Mouse (Mus musculus): ENCODE results near the gene Gpt2.

Gpt2 gene

DNA sequence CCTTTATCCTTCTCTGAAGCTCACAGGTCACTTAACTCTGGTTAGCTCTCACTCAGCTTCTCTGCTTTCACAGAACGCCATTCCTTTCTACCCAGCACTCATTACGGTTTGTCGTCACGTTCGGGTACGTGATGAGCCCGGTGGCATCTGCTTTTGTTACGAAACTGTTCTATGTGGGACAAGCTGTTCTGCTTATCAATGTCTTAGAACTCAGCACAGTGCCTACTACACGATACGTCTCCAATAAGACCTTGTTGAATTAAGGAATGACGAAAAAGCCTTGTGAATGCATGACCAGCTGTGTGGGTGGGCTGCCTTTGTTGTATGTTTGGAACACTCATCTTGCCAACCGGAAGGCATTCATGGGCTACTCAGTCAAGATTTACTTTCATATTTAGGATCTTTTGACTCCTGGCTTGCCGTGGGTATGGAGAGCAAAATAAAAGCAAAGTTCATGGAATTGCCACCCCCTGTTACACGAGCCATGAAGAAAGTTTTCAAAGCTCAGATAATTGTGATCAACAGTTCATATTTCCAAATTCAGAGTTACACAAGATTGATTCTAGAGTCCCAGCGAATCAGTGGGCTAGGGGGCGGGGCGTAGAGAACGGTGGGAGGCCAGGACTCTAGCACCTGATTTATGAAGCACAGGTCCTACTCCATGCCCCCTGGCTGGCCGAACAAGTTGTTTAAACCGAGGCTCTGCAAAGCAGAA, 4.3 kb upstream of the Gpt2 start:
- no peak for DNase-seq (ENCODE audit: low spot score)

DNA sequence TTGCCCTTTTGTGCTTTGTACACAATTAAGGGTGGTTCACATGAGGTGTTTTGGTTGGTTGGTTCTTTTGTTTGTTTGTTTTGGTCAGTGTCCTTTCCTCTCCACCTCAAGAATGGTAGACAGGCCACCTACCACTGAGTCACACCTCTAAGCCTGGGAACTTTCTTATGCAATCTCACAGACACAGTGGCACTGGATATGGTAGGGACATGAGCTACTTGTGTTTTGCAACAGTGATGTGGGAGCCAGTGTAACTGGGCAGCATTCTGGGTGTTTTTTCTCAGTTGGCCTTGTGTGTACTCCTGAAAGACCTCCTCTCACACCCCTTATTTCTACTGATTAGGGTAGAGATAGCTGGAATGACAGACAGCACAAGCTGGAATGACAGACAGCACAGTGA, 3.7 kb upstream of the Gpt2 start:
- no peak for DNase-seq (ENCODE audit: low spot score)

DNA sequence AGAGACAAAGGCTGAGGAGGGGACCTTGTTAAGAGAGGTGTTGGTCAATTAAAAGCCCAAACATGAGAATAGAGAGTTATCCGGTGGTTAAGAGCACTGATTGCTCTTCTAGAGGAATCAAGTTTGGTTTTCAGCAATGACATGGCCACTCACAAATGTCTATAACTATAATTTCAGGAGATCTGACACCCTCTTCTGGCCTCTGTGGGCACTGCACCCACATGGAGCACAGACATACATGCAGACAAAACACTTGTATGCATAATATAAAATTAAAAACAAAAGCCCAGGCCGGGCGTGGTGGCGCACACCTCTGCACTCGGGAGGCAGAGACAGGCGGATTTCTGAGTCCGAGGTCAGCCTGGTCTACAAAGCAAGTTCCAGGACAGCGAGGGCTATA, 2.8 kb upstream of the Gpt2 start:
- no peak for DNase-seq (ENCODE audit: low spot score)

DNA sequence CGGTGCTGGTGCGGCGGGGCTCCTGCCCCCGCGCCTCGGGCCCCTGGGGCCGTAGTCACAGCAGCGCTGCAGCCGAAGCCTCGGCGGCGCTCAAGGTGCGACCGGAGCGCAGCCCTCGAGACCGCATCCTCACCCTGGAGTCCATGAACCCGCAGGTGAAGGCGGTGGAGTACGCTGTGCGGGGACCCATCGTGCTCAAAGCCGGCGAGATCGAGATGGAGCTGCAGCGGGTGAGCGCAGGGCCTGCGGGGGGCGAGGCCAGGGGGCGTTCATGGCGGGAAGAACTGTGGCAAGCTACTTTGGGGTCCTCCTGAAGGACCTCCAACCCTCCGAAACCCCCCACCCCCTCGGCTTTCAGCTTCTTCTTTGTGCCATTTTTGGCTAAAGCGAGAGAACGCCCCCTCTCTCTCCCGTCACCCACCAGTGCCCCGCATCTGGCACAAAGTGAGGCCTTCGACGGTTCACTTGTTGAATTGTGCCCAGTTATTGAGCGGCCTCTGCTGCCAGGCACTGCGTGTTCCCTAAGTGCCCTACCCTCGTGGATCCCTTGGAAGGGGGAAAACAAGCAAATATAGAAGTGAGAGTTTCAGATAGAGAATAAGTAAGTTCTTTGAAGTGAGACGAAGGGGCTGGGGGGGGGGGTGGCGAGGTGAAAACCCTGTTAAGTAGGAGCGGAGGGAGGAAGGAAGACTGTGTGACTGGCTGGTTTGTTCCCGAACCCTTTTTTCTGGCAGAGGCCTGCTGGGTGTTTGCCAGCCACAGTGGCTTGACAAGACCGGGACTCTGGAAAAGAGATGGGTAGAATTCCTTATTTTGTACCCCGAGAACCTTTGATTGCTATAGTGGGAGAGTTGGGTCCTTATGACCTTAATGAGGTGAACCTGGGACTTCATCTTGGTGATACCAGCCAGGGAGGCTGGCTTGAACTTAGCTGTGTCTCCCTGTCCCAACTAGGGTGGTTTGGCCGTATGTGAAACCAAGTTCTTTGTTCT, 860 bp downstream of the Gpt2 start:
- no peak for DNase-seq (ENCODE audit: low spot score)

DNA sequence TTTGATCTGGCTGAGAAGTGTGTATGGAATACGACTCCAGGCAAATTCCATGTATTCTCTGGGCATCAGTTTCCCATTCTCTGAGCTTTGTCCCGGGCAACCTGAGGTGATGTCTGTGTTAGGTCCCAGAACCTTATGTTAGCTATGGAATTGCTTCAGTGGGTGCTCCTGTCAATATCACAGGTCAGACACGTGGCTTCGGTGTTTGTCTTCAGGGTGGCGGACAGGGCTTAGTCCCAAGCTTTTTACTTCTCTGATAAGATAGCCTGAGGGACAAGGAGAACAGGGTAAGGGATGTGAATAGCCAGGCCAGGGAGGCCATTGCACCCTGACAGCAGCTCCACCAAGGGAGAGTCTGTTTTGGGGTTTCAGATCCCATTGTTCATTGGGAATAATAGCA, 3.7 kb downstream of the Gpt2 start:
- peak; percentile 77 for DNase-seq (ENCODE audit: low spot score)

DNA sequence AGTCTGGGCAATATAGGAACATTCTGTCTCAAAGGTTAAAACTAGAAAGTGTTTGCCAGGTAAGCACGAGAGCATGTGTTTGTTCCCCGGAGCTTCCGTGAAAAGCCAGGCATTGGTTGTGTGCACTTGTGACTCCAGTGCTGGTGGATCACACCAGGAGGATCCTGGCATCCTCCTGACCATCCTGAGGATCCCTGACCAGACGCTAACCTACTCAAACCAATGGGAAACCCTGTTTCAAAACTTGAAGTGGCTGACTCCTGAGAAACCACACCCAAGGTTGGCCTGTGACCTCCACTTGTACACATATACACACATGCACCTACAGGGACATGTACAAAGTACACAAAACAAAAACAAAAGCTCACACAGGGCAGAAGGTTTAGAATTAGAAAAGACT, 4.4 kb downstream of the Gpt2 start:
- peak; percentile 57 for DNase-seq (ENCODE audit: low spot score)

DNA sequence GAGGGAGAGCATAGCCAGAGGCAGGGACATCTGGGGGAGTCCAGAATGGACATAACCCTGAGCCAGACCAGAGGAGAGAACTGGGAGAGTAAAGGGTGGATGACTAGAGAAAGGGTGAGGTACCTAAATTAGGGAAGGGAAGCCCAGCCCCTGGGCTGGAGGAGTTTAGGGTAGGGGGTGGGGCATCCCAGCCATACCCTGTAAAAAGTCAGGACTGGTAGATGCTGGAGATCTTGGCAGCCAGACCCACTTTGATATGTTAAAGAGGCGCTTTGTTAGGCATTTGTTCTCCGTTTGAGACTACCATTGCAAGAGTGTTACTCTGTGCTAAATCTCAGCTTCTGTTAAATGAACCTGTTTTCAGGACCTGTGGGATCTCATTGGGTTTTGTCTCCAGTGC, 6.2 kb downstream of the Gpt2 start:
- no peak for DNase-seq (ENCODE audit: low spot score)

DNA sequence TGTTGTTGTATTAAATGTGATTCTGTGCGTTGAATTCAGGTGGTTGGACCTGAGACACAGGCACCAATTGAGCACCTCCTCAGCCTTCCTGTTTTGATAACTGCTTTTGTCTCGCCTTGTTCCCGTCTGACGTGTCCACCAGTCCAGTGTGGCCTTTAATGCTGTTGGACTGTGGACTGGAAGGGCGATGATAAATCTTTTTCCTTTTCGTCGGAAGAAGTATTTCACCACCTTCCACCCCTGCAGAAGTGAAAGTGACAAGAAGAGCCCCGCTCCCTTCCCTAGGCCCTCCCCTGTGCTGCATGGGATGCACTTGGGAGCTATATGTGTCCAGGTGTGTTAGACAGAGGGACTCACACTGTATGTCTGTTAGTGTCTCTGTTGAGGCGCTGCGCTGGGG, 8.1 kb downstream of the Gpt2 start:
- DNase-seq (ENCODE audit: low spot score): no peak

DNA sequence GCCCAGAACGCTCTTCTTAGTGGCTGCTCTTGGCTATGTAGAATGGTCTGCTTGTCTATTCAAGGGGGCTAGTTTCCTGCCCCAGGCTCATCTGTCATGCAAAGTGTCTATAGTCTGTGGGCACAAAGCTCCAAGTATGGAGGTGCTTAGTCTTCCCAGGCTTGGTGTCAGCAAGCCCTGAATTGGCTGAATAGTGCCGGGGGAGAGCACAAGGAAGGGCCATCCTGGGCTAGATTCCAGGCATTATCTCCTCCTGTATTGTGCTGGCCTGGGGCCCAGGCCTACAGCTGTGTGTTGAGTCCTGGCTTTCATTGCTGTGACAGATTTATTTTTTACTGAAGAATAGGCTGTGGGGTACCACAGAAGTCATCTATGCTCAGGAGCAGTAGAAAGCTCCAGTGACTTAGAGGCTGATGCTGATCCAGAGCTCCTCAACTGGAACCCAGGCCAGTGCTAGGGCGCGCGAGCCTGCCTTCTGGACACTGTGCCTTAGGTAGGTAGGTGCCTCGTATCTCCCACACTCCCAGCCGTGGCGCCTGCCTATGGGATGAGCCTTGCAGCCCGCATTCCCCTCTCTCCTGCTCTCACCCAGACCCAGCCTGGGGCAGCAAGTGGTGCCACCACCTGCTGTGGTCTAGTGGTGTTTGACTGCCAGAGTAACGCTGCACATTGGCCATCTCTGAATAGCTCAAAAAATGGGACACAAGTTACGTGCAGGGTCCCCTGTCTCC, 8.7 kb downstream of the Gpt2 start:
- DNase-seq (ENCODE audit: low spot score): no peak

DNA sequence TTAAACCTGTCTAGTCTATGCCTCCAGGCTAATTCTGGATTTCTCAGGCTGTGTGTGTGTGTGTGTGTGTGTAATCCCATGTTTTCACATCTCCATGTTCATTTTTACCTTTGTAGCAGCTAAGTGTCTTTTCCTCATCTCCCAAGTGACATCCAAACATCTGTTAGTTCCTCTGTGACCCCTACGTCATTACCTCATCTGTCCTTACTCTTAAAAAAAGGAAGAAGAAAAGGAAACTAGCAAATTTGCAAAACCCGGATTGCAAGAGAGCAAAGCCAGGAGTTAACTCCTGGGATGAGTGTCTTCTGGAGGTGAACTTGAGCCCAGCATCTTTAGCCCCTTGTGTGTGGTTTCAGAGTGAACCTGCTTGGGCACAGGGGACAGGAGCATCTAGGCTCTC, 10.0 kb downstream of the Gpt2 start:
- DNase-seq (ENCODE audit: low spot score): no peak

DNA sequence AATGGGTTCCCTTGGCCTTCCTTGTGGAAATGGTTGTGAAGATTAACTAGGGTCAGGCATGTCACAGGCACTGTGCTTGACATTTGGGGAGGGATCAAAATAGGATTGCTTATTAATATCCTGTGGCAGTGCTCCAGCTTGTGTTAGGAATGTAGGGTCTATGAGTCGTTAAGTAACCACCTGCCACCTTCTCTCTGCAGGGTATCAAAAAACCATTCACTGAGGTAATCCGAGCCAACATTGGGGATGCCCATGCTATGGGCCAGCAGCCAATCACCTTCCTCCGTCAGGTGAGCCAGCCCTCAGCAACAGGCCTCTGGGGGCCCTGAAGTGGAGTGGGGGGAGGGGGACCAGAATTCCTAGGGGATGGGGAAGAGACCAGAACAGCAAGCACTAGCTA, 10.7 kb downstream of the Gpt2 start:
- DNase-seq (ENCODE audit: low spot score): no peak

DNA sequence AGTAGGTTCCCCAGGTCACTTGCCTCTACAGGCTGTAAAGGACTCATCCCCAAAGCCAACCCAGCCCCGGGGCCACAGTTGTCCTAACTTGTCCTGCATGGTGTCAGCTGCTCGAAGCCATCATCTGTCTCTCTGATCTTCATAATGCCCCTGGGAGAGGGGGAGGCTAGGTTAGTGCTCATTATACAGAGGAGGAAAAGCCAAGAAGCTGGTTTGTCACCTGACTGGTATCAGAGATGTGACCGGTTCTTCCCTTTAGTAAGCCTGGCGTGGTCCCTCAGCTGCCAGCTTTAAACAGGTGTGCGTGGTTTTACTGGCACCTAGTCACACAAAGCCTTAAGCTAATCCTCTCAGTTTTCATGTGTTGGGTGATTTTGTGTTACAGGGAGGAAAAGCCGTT, 12.3 kb downstream of the Gpt2 start:
- DNase-seq (ENCODE audit: low spot score): no peak

DNA sequence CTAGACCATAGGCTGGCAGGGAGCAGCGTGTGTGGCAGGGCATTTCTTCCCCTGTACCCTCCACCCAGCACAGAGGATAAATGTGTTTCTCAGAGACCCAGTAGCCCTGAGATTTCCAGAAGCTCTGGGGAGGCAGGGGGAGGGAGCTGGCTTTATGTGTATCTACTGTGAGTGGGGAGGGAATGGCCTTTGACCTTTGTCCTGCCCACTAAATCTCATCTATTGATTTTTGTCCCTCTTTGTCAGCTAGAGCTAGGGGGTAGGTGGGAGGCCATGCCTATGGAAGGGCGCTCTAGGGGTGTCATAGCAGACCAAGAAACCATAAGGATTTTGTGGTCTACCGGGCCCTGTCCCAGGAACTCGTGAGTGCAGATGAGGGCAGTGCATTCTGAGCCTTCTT, 14.2 kb downstream of the Gpt2 start:
- DNase-seq (ENCODE audit: low spot score): peak; percentile 77

DNA sequence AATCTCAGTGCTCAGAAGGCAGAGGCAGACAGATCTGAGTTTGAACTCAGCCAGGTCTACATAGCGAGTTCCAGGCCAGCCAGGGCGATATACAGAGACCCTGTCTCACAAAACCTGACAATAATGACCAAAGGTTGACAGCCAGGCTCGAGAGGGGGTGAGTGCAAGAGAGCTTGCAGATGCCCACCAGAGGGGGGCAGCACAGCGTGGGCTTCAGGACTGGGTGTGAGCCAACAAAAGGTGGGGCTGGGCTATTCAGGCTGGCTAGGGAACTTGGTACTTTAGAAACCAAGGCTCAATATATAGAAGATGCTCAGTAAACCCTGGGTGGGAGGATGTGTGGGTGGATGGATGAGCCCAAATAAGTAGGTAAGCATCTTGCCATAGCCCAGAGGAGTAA, 16.3 kb downstream of the Gpt2 start:
- no peak for DNase-seq (ENCODE audit: low spot score)

DNA sequence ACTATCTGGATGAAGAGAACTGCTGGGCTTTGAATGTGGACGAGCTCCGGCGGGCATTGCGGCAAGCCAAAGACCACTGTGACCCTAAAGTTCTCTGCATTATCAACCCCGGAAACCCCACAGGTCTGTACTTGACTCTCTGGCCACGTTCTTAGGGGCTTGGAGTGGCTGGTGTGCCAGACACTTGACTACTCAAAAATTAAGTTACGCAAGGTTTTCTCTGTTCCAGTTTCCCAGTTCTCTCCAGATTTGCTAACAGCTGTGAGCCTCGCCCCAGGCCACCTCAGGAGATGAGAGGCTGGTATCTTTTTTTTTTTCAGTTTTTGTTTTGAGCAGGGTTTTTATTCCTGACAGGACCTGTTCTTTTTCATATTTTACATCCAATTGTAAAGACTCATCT, 19.9 kb downstream of the Gpt2 start:
- DNase-seq (ENCODE audit: low spot score): no peak

DNA sequence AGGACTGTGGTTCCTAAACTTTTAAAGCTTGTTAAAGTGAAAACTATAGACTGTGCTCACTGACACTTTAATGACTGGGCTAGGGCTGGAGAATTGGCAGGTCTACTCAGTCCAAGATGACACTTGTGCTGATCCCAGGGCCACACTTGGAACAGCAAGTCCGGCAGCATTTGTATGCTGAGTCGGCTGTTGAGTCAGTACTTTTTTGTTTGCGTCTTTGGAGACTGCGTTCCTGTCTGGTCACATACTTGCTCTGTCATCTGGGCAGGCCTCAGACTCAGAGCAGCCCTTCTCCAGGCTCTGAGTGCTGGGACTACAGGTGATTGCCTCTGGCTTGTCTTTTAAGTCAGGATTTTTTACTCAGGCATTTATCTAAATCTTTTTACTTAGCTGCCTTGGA, 20.9 kb downstream of the Gpt2 start:
- peak; percentile 76 for DNase-seq (ENCODE audit: low spot score)

DNA sequence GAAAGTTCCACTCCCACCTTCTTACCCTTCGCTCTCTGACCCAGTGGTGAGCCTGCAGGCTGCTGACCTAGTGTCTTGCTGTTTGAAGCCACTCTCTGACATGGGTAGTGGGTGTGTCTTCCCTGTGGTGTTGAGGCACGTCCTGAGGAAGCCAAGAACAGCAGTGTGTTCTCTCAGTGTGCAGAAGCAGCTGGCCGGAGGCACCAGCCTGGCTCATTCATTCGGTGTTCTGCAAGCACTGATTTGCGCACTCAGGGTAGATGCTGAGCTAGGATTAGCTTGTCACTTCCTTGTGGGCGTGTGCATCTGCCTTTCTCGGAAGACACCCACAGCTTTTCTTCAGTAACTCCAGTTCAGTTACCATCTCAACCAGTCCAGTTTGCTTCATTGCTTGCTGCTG, 23.0 kb downstream of the Gpt2 start:
- DNase-seq (ENCODE audit: low spot score): peak; percentile 47

DNA sequence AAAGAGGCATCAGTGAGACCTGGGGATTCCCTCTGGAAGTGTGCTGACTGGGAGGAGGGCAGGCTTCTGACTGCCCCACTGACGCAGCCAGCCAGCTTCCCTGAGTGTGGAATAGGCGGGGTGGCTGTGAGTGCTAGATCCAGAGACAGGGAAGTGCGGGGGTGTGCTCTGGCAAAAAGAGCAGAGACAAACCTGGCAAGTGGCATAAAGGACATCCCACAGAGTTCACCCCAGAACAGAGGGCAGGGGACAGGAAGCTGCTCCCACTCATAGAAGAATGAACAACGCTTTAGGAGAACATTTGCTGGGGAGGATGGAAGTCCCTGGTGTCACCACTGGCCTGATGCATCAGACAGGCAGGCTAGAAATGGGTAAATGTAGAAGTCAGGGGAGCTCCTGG, 25.0 kb downstream of the Gpt2 start:
- DNase-seq (ENCODE audit: low spot score): no peak

DNA sequence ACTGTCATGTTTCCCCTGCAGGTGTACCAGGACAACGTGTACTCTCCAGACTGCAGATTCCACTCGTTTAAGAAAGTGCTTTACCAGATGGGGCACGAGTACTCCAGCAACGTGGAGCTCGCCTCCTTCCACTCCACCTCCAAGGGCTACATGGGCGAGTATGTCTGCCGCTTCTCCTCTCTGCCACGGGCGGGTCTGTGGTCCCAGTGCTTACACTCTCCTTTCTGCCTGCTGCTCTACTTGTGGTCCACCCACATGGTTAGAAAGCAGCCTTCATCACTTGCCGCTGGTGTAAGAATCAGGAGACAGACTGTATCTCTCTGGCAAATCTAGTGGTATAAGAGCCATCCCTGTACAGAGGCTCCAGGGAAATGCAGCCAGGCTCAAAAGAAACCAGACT, 25.6 kb downstream of the Gpt2 start:
- DNase-seq (ENCODE audit: low spot score): no peak

DNA sequence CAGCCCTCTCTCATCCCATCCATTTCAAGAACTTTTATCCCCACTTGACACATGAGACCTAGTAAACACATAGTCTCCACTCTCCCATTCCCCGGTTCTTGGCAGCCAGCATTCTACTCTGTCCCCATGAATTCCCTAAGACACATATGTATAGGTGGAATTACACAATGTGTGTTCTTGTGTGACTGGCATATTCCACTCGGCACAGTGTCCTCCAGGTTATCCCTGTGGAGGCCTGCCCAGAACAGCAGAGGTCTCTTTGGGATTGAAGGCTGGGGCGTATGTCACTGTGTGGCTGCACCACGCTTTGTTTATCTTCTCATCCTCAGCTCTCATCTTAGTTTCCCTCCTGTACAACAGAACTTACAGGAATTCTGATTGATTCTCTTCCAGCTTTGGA, 28.2 kb downstream of the Gpt2 start:
- DNase-seq (ENCODE audit: low spot score): no peak

DNA sequence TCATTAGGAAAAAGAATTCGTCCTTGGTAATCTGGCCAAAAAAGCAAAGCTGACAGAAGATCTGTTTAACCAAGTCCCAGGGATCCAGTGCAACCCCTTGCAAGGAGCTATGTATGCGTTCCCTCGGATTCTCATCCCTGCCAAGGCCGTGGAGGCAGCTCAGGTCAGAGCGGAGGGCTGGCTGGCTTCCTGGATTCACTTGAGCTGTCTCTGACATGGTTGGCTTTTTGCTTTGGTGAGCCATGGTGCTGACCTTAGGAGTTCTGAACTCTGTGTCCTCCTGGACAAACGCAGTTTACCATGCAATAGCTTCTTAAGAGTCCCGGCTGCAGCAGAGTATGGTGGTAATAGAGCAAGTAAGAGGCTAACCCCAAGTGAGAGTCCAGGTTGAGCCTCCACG, 29.0 kb downstream of the Gpt2 start:
- no peak for DNase-seq (ENCODE audit: low spot score)

DNA sequence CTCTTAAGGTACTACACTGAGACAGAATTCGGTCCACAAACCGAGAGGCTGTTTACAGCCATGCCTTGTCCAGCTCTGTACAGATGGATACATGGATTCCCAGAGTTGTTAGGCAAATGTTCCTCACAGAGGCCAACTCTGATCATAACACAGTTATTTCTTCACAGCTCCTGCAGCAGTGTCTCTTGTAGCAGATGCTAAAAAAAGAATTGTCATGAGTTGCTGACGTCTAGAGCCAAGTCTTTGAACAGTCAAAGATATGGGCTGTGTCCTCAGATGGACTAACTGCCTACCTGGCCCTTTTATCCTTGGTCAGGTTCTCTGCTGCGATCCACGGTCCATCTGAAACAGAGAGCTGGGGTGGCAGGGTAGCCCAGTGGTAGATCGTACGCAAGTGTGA, 31.7 kb downstream of the Gpt2 start:
- no peak for DNase-seq (ENCODE audit: low spot score)

DNA sequence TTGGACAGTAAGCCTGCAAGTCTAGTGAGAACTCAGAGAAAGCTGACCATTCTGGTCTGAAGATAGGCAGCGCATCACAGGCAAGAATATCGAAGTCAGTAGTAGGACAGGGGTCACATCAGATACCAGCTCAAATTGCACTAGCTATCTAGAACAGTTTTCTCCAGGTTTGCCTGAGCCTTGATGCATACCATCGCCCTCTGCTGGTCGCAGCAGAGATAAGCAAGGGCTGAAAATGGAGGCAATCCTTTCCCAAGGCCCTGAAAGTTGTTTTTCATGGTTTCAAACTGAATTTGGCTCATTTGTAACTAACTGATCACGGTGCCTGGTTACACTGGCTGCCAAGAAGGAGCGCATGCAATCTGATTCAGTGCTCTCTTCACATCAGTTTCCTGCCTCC, 33.7 kb downstream of the Gpt2 start:
- DNase-seq (ENCODE audit: low spot score): peak; percentile 43

Measured in yolk sac, embryonic 10.5 days (tissue).